Mouse (Mus musculus): ENCODE data around the gene Tatdn3. TPM values are rescaled to one million over a fixed set of nuclear protein-coding genes. Genes with fewer than 3 reads are reported as not detected.
A peak's percentile ranks its signal among the peaks of the same experiment; 100 is the strongest.
"Not testable (repeated sequence)": the region's sequence is repeated elsewhere in the genome, so short reads cannot be mapped to it uniquely, and the experiment has no call there.

Tatdn3 gene
- polyA plus RNA-seq, 1 experiment from 2014 or later: 12.4 TPM

DNA sequence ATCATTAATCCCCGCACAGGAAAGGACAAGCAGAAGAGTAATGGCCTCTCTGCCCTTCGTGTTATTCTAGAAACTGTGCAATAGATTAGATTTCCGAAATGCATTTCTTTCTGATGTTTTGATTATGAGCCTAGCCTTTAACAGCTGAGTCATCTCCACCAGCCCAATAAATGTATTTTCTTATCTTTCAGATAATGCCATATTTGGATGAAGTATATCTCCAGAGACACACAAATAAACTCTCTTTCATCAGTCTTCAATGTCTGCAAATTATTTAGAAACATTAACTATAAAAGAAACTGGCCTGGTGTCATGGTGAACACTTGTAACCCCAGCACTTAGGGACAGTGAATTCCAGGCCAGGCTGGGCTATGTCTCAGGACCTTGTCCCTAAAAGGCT is 20.0 kb downstream of the Tatdn3 start:
- DNase-seq (ENCODE audit: low spot score): no peak
- Histone ChIP-seq H3K36me3 (replicated peaks) (no peaks in the 10 kb centered on the region), H3K27me3 (replicated peaks; ENCODE audit: low read depth, poor library complexity, severe bottlenecking) (no peaks in the 10 kb centered on the region), H3K4me3 (no peak overlapping the region), H3K9me3 (no peaks in the 10 kb centered on the region), H3K27ac (replicated peaks) (no peak overlapping the region), H3K4me1 (no peaks in the 10 kb centered on the region)
- WGBS: 91% methylated on average over 3 of the region's 3 CpGs

DNA sequence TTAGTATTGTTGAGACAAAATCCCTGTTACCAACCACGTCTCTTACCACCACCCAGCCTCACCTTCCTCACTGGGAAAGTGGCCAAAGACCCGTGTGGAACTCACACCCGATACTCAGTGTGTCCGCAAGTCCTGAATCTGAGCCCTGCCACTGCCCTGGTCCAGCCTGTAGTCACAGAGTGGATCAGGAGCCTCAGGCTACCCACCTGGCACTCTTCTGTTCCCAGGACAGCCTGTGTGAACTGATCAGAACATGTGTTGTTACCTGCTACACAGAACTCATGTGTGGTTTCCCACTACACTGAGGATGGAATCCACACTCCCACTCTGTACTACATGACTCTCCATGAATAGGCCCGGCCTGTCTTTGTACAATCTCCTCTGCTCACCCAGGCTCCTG is 20.6 kb downstream of the Tatdn3 start:
- DNase-seq (ENCODE audit: low spot score): no peak
- Histone ChIP-seq H3K27ac (replicated peaks) (no peak overlapping the region), H3K36me3 (replicated peaks) (no peaks in the 10 kb centered on the region), H3K9me3 (no peaks in the 10 kb centered on the region), H3K27me3 (replicated peaks; ENCODE audit: low read depth, poor library complexity, severe bottlenecking) (no peaks in the 10 kb centered on the region), H3K4me3 (no peak overlapping the region), H3K4me1 (no peaks in the 10 kb centered on the region)
- WGBS: 83% methylated on average over 5 of the region's 5 CpGs

DNA sequence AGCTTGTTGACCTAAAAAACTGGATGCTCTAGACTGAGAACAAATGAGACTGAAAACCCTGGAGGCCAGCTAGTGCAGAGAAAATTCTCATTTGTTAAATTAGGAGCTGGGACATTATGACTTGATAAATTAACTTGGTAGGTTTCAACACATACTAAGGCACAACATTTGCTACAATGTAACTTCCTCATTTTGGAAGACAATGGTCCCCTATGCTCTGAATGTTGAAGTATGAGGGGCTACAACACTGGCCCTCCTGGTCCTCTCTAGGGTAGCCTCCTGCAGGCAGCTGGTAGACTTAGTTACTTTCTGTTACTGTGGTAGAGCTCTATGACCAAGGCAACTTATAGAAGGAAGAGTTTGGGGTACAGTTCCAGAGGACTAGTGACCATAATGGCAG is 21.4 kb downstream of the Tatdn3 start:
- H3K27me3 ChIP-seq (replicated peaks; ENCODE audit: low read depth, poor library complexity, severe bottlenecking): no peaks in the 10 kb centered on the region
- DNase-seq (ENCODE audit: low spot score): no peak
- no peaks in the 10 kb centered on the region for H3K9me3 ChIP-seq
- no peaks in the 10 kb centered on the region for H3K4me1 ChIP-seq
- no peak overlapping the region for H3K27ac ChIP-seq (replicated peaks)
- H3K36me3 ChIP-seq (replicated peaks): no peaks in the 10 kb centered on the region
- no peak overlapping the region for H3K4me3 ChIP-seq

DNA sequence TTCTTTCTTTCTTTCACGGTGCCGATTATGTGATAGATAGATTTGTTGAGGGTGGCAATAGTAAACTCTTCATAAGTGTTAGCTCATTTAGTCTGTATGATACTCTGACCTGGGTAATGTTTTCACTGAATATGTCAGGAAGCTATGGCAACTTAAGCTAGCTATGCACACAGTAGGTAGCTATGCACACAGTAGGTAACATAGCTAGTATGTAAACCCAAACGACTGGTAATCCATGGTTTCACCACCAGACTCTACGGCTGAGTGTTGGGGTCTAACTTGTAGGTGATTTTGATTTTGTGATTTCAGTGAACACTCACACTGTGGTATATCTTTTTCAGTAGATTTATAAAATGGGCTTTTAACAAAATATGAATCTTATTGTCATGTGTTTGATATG is 24.7 kb downstream of the Tatdn3 start:
- H3K9me3 ChIP-seq: no peaks in the 10 kb centered on the region
- no peaks in the 10 kb centered on the region for H3K4me1 ChIP-seq
- H3K36me3 ChIP-seq (replicated peaks): no peaks in the 10 kb centered on the region
- no peaks in the 10 kb centered on the region for H3K27me3 ChIP-seq (replicated peaks; ENCODE audit: low read depth, poor library complexity, severe bottlenecking)
- WGBS: 90% methylated on average over 4 of the region's 4 CpGs
- DNase-seq (ENCODE audit: low spot score): no peak
- H3K27ac ChIP-seq (replicated peaks): no peak overlapping the region
- H3K4me3 ChIP-seq: no peak overlapping the region

DNA sequence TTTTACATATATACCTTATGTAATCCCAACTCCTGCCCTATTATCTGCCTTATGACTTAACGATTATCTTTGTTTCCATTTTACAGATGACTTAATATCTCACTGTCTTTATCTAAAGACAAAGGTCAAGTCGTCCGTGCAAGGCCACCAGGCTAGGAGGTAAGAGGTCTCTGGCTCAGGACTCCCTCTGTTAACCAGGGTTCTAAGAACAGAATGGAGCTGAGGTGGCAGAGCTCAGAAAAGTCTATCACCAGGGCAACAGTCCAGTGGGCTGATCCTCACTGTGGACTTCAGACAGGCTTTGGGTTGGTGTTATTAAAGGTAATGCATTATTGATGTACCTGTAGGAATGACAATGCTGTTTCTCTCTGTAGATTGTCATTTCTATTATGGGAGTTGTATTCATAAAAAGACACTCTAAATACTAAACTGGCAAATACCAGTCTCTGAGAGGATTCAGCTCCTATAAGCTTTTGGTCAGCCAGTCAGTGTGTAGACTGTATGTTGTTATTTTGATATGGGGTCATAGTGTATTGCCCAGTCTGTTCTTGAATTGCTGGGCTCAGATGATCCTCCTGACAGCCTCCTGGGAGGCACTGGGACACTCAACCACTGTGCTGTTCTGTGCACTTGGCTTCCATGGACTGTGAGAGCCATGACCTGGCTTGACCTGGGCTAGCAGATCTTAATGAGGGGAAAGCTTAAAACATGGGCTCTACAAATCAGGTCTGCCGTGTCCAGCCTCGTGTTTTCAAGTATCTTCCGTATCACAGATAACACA is 26.0 kb downstream of the Tatdn3 start, which contains the start of gene Spata45:
Gene Spata45 (plus strand): TSS at position 86 of the 781 bp plus-strand sequence.
- 86% methylated on average over 6 of the region's 6 CpGs for WGBS
- no peak for DNase-seq (ENCODE audit: low spot score)
- H3K27ac ChIP-seq (replicated peaks): no peak within 1 kb of the TSS
- no peaks in the 10 kb centered on the region for H3K4me1 ChIP-seq
- H3K27me3 ChIP-seq (replicated peaks; ENCODE audit: low read depth, poor library complexity, severe bottlenecking): no peaks in the 10 kb centered on the region
- no peak within 1 kb of the TSS for H3K4me3 ChIP-seq
- no peaks in the 10 kb centered on the region for H3K9me3 ChIP-seq
- H3K36me3 ChIP-seq (replicated peaks): no peaks in the 10 kb centered on the region

- Histone ChIP-seq H3K4me3 (no peak overlapping the region), H3K36me3 (replicated peaks) (no peaks in the 10 kb centered on the region), H3K9me3 (no peaks in the 10 kb centered on the region), H3K27me3 (replicated peaks; ENCODE audit: low read depth, poor library complexity, severe bottlenecking) (no peaks in the 10 kb centered on the region), H3K27ac (replicated peaks) (no peak overlapping the region), H3K4me1 (no peaks in the 10 kb centered on the region)
- 34% methylated on average over 4 of the region's 4 CpGs for WGBS
- no peak for DNase-seq (ENCODE audit: low spot score)
Observed at GRCm38 (mm10) chr1:191035649-191036048, 27.1 kb downstream of the Tatdn3 start.

DNA sequence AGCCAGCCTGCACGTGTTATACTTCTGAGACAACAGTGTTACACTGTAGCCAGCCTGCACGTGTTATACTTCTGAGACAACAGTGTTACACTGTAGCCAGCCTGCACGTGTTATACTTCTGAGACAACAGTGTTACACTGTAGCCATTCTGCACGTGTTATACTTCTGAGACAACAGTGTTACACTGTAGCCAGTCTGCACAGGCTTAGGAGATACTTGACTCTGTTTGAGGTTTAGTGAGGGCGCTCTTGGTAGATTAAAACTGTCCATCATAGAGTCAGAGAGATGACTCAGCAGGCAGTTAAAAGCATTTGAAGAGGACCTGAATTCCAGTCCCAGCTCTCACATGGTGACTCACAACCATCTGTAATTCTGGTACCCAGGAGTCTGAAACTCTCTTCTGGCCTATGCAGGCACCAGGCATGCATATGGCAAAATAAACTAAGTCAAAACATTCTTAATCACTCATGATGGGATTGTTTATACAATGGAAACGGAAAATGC is 31.8 kb downstream of the Tatdn3 start:
- H3K4me1 ChIP-seq: peaks cover 11% of the 10 kb centered on the region
- DNase-seq (ENCODE audit: low spot score); H3K4me3 ChIP-seq; H3K27me3 ChIP-seq (replicated peaks; ENCODE audit: low read depth, poor library complexity, severe bottlenecking); H3K36me3 ChIP-seq (replicated peaks); H3K9me3 ChIP-seq; H3K27ac ChIP-seq (replicated peaks): not testable (repeated sequence)
- 84% methylated on average over 6 of the region's 6 CpGs for WGBS

GRCm38 (mm10) chr1:191030182-191030581 is 32.5 kb downstream of the Tatdn3 start:
- H3K27me3 ChIP-seq (replicated peaks; ENCODE audit: low read depth, poor library complexity, severe bottlenecking): no peaks in the 10 kb centered on the region
- H3K4me1 ChIP-seq: peaks cover 19% of the 10 kb centered on the region
- 78% methylated on average over 10 of the region's 10 CpGs for WGBS
- H3K4me3 ChIP-seq: no peak overlapping the region
- H3K9me3 ChIP-seq: no peaks in the 10 kb centered on the region
- H3K36me3 ChIP-seq (replicated peaks): no peaks in the 10 kb centered on the region
- DNase-seq (ENCODE audit: low spot score): no peak
- no peak overlapping the region for H3K27ac ChIP-seq (replicated peaks)

DNA sequence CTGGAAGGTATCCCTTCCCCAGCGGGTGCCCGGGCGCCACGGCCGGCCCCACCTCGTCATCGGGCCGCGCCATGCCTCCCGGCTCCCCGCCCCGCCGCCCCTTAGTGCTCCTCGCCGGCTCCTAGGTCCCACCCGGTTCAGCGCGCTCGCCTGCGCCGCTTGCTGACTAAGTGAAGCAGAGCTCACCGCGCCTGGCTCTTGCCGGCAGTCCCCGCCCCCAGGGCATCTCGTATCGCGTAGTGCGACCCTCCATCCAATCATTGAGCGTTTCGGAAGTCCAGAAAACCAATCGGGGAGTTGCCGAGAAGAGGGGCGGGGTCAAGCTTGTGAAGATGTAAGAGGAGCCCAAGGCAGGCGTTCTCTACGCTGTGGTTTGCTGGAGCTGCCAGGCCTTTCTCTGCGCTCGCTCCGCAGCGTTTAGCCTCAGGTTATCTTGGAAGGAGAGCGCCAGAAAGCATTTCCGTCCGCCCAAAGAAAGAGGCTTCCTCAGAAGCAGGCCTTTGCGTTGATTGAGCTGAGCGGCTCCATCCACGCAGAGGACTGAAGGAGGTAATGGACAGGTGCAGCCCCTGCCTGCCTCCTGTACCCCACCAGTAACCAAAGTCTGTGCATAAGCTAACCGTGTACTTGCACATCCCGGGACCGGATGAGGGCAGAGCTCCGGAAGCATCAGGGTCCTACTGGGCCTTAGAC is 36.6 kb downstream of the Tatdn3 start, which contains the start of gene Flvcr1:
Gene Flvcr1 (minus strand): TSS at position 138 of the 693 bp plus-strand sequence.
- WGBS: under 1% methylated on average over 50 of the region's 50 CpGs
- Histone ChIP-seq H3K4me1 (peaks cover 29% of the 10 kb centered on the region), H3K9me3 (no peaks in the 10 kb centered on the region), H3K27me3 (replicated peaks; ENCODE audit: low read depth, poor library complexity, severe bottlenecking) (no peaks in the 10 kb centered on the region), H3K4me3 (peak within 1 kb of the TSS; percentile 92), H3K27ac (replicated peaks) (peak within 1 kb of the TSS; percentile 92), H3K36me3 (replicated peaks) (peaks cover 9% of the 10 kb centered on the region)
- DNase-seq (ENCODE audit: low spot score): peak; percentile 99

DNA sequence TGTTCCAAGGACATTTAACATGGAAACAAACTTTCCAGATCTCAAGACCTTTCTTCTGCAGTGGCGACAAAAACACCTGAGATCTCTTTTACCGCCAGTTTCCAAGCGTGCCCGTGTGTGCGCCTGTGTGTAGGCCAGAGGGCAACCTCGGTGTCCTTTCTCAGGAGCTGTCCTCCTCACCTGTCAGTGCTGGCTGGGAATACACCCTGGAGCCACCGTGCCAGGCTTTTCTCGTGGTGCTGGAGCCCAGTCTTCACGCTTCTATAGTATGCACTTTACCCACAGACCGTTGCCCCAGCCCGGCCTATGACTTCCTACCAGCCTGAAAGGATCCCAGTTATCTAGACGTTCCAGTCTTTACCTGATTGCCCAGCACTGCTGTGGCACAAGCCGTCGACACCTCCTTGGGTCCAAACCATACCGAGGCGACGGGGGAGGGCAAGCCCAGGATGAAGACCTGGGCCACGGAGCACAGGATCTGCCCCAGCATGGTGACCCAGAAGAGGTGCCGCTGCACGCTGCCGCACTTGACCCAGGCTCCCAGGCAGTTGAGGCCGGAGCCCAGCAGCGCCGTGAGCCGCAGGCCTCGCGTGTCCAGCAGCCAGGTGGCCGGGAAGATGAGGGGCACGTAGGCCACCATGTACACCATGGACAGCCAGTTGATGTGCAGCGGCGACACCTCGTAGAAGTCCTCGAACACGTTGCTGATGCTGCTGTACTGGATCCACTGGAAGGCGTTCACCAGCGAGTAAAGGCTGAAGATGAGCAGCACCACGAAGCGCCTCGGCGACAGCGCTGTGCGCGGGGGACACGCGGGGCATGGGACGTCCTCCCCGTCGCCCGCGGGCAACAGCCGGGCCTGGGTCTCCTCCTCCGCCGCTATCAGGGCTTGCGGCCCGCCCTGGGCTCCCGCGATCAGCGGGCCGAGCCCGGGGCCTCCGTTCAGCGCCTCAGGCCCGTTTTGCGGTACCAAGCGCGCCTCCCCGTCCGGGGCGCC is 37.4 kb downstream of the Tatdn3 start:
- Histone ChIP-seq H3K9me3 (no peaks in the 10 kb centered on the region), H3K4me1 (peaks cover 29% of the 10 kb centered on the region), H3K27me3 (replicated peaks; ENCODE audit: low read depth, poor library complexity, severe bottlenecking) (no peaks in the 10 kb centered on the region), H3K36me3 (replicated peaks) (peaks cover 11% of the 10 kb centered on the region), H3K27ac (replicated peaks) (peak overlapping the region; percentile 92), H3K4me3 (peak overlapping the region; percentile 92)
- WGBS: 2% methylated on average over 69 of the region's 69 CpGs
- DNase-seq (ENCODE audit: low spot score): no peak

GRCm38 (mm10) chr1:191023806-191024205 is 38.9 kb downstream of the Tatdn3 start:
- H3K4me3 ChIP-seq; H3K27ac ChIP-seq (replicated peaks); H3K9me3 ChIP-seq; DNase-seq (ENCODE audit: low spot score); H3K27me3 ChIP-seq (replicated peaks; ENCODE audit: low read depth, poor library complexity, severe bottlenecking): not testable (repeated sequence)
- 89% methylated on average over 6 of the region's 6 CpGs for WGBS
- H3K36me3 ChIP-seq (replicated peaks): peaks cover 23% of the 10 kb centered on the region
- H3K4me1 ChIP-seq: peaks cover 29% of the 10 kb centered on the region

DNA sequence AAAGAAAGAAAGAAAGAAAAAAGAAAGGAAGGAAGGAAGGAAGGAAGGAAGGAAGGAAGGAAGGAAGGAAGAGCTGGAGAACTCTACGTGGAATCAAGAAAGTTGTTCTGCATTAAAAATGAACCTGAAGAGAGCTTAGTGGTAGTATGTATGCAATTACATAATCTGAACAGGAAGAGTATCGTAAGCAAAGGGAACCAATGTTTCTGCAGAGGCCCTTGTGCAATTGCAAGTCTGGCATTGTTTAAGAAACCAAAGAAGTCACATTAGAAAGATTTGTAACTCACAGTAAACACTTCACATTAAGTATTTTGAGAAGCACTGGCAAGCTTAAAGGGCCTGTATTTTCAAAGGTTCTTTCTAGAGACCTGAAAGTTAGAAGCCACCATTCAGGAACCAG is 39.6 kb downstream of the Tatdn3 start:
- H3K27me3 ChIP-seq (replicated peaks; ENCODE audit: low read depth, poor library complexity, severe bottlenecking): no peaks in the 10 kb centered on the region
- H3K27ac ChIP-seq (replicated peaks): no peak overlapping the region
- DNase-seq (ENCODE audit: low spot score): no peak
- 87% methylated on average over 2 of the region's 2 CpGs for WGBS
- no peak overlapping the region for H3K4me3 ChIP-seq
- peaks cover 29% of the 10 kb centered on the region for H3K4me1 ChIP-seq
- H3K36me3 ChIP-seq (replicated peaks): peaks cover 27% of the 10 kb centered on the region
- no peaks in the 10 kb centered on the region for H3K9me3 ChIP-seq

Data from embryonic facial prominence, embryonic 10.5 days (tissue).